Mouse (Mus musculus): ENCODE measurements around the gene Enox2.
"Not testable (repeated sequence)": the region's sequence is repeated elsewhere in the genome, so short reads cannot be mapped to it uniquely, and the experiment has no call there.

Enox2 gene

GRCm38 (mm10) chrX:49287700-49288563 is at the start of gene Enox2:
Gene Enox2 (minus strand): TSS chrX:49288259.
- DNase-seq (ENCODE audit: low read depth, low spot score) = peak; percentile 66

GRCm38 (mm10) chrX:49309496-49309895 is 21.4 kb upstream of the Enox2 start:
- DNase-seq (ENCODE audit: low read depth, low spot score) = no peak

- DNase-seq (ENCODE audit: low read depth, low spot score) = peak; percentile 28
Observed at GRCm38 (mm10) chrX:49306659-49307058, 18.6 kb upstream of the Enox2 start.

GRCm38 (mm10) chrX:49279918-49280586 is 8.0 kb downstream of the Enox2 start:
- no peak for DNase-seq (ENCODE audit: low read depth, low spot score)

- no peak for DNase-seq (ENCODE audit: low read depth, low spot score)
Observed at GRCm38 (mm10) chrX:49273487-49274042, 14.5 kb downstream of the Enox2 start.

GRCm38 (mm10) chrX:49250816-49251215 is 37.2 kb downstream of the Enox2 start:
- no peak for DNase-seq (ENCODE audit: low read depth, low spot score)

GRCm38 (mm10) chrX:49225792-49226426 is 62.1 kb downstream of the Enox2 start:
- no peak for DNase-seq (ENCODE audit: low read depth, low spot score)

GRCm38 (mm10) chrX:49216422-49216821 is 71.6 kb downstream of the Enox2 start:
- no peak for DNase-seq (ENCODE audit: low read depth, low spot score)

GRCm38 (mm10) chrX:49196386-49196785 is 91.7 kb downstream of the Enox2 start:
- no peak for DNase-seq (ENCODE audit: low read depth, low spot score)

- DNase-seq (ENCODE audit: low read depth, low spot score) = no peak
Observed at GRCm38 (mm10) chrX:49181136-49181535, 106.9 kb downstream of the Enox2 start.

GRCm38 (mm10) chrX:49178670-49179069 is 109.4 kb downstream of the Enox2 start:
- DNase-seq (ENCODE audit: low read depth, low spot score) = no peak

- no peak for DNase-seq (ENCODE audit: low read depth, low spot score)
Observed at GRCm38 (mm10) chrX:49154280-49154679, 133.8 kb downstream of the Enox2 start.

GRCm38 (mm10) chrX:49124774-49125429 is 163.2 kb downstream of the Enox2 start:
- DNase-seq (ENCODE audit: low read depth, low spot score) = no peak

GRCm38 (mm10) chrX:49116465-49116864 is 171.6 kb downstream of the Enox2 start:
- no peak for DNase-seq (ENCODE audit: low read depth, low spot score)

- DNase-seq (ENCODE audit: low read depth, low spot score) = no peak
Observed at GRCm38 (mm10) chrX:49112412-49112811, 175.6 kb downstream of the Enox2 start.

GRCm38 (mm10) chrX:49100542-49100941 is 187.5 kb downstream of the Enox2 start:
- not testable (repeated sequence) for DNase-seq (ENCODE audit: low read depth, low spot score)

- no peak for DNase-seq (ENCODE audit: low read depth, low spot score)
Observed at GRCm38 (mm10) chrX:49096249-49096648, 191.8 kb downstream of the Enox2 start.

GRCm38 (mm10) chrX:49075055-49075454 is 213.0 kb downstream of the Enox2 start:
- DNase-seq (ENCODE audit: low read depth, low spot score) = no peak

- DNase-seq (ENCODE audit: low read depth, low spot score) = no peak
Observed at GRCm38 (mm10) chrX:49073563-49073962, 214.5 kb downstream of the Enox2 start.

- DNase-seq (ENCODE audit: low read depth, low spot score) = no peak
Observed at GRCm38 (mm10) chrX:49045118-49045517, 242.9 kb downstream of the Enox2 start.

- DNase-seq (ENCODE audit: low read depth, low spot score) = no peak
Observed at GRCm38 (mm10) chrX:49009746-49010145, 278.3 kb downstream of the Enox2 start.

- DNase-seq (ENCODE audit: low read depth, low spot score) = no peak
Observed at GRCm38 (mm10) chrX:49005655-49006054, 282.4 kb downstream of the Enox2 start.
